Mouse (Mus musculus) Muller cell, postnatal 12 days (primary cell): ENCODE measurements around the gene Ryr1.
"Not testable (repeated sequence)": the region's sequence is repeated elsewhere in the genome, so short reads cannot be mapped to it uniquely, and the experiment has no call there.

Experiments used
- DNase-seq: peaks from one replicate; pipeline ENCODE4 v3.0.0-alpha.2; 2015; ENCODE audit errors: inconsistent ontology term

Ryr1 gene

GRCm38 (mm10) chr7:28991616-28992015, 133.4 kb downstream of the Ryr1 start:
- DNase-seq: no peak

- no peak for DNase-seq
These were observed 134.2 kb downstream of the Ryr1 start for GRCm38 (mm10) chr7:28990766-28991273.

- no peak for DNase-seq
These were observed 139.8 kb downstream of the Ryr1 start for GRCm38 (mm10) chr7:28985207-28985606.

- DNase-seq: no peak
These were observed 140.5 kb downstream of the Ryr1 start for GRCm38 (mm10) chr7:28984452-28984851.

- DNase-seq: no peak
These were observed 141.1 kb downstream of the Ryr1 start for GRCm38 (mm10) chr7:28983849-28984248.

- DNase-seq: no peak
These were observed 141.8 kb downstream of the Ryr1 start for GRCm38 (mm10) chr7:28983141-28983564.

- no peak for DNase-seq
These were observed 142.5 kb downstream of the Ryr1 start for GRCm38 (mm10) chr7:28982274-28983013.

- peak; percentile 98 for DNase-seq
These were observed 143.2 kb downstream of the Ryr1 start, which contains the start of the genes Eif3k and Map4k1 for GRCm38 (mm10) chr7:28981651-28982273. TSS of gene Eif3k (minus strand) at chr7:28981864. TSS of gene Map4k1 (plus strand) at chr7:28982050.

GRCm38 (mm10) chr7:28977556-28977955, 147.4 kb downstream of the Ryr1 start:
- no peak for DNase-seq

- no peak for DNase-seq
These were observed 152.0 kb downstream of the Ryr1 start for GRCm38 (mm10) chr7:28973025-28973424.

GRCm38 (mm10) chr7:28972542-28972985, 152.4 kb downstream of the Ryr1 start:
- peak; percentile 80 for DNase-seq

GRCm38 (mm10) chr7:28971770-28972269, 153.2 kb downstream of the Ryr1 start:
- DNase-seq: peak; percentile 84

- DNase-seq: no peak
These were observed 153.9 kb downstream of the Ryr1 start for GRCm38 (mm10) chr7:28971029-28971428.

GRCm38 (mm10) chr7:28969672-28970394, 155.1 kb downstream of the Ryr1 start:
- no peak for DNase-seq

GRCm38 (mm10) chr7:28969271-28969670, 155.7 kb downstream of the Ryr1 start:
- no peak for DNase-seq

GRCm38 (mm10) chr7:28968120-28968519, 156.9 kb downstream of the Ryr1 start:
- not testable (repeated sequence) for DNase-seq

- no peak for DNase-seq
These were observed 158.1 kb downstream of the Ryr1 start for GRCm38 (mm10) chr7:28966751-28967505.

GRCm38 (mm10) chr7:28966181-28966580, 158.8 kb downstream of the Ryr1 start:
- no peak for DNase-seq

GRCm38 (mm10) chr7:28965346-28965840, 159.6 kb downstream of the Ryr1 start:
- no peak for DNase-seq

- DNase-seq: no peak
These were observed 161.5 kb downstream of the Ryr1 start for GRCm38 (mm10) chr7:28963399-28963923.
